Mouse (Mus musculus) layer of hippocampus, postnatal 10 days (tissue): ENCODE data around the gene 4930486L24Rik. TPM values are rescaled to one million over a fixed set of nuclear protein-coding genes. Genes with fewer than 3 reads are reported as not detected.

ENCODE experiments used
- total RNA-seq, 2 experiments: library from RNA; stranded (reverse); gene quantifications; 2 replicates each; pipeline ENCODE4 v1.2.3; 2021

The 4930486L24Rik gene
- total RNA-seq, 2 experiments from 2014 or later: not detected

Other genes with a start within 250 kb of the 4930486L24Rik start
- not detected for gene BC051665, start 78.1 kb downstream of the 4930486L24Rik start, total RNA-seq
- not detected for gene Ctsll3, start 61.6 kb downstream of the 4930486L24Rik start, total RNA-seq
- not detected for gene Gm49392, start 32.4 kb upstream of the 4930486L24Rik start, total RNA-seq
- 1 to 10 TPM; 2.0 to 2.6 TPM for gene Ctla2b, start 33.0 kb upstream of the 4930486L24Rik start, total RNA-seq
- gene Tpbpb, start 40.4 kb upstream of the 4930486L24Rik start, total RNA-seq: not detected
- gene Gm49393, start 71.1 kb upstream of the 4930486L24Rik start, total RNA-seq: not detected
- gene Gm49391, start 72.1 kb upstream of the 4930486L24Rik start, total RNA-seq: 1 to 10 TPM in 1 of 2 experiments, not detected in 1; 2.1 TPM
- 10 to 100 TPM; 23.5 to 29.2 TPM for gene Ctla2a, start 72.2 kb upstream of the 4930486L24Rik start, total RNA-seq
- gene Tpbpa, start 77.5 kb upstream of the 4930486L24Rik start, total RNA-seq: not detected
- gene Ctsj, start 141.5 kb upstream of the 4930486L24Rik start, total RNA-seq: not detected
- not detected for gene Ctsq, start 176.2 kb upstream of the 4930486L24Rik start, total RNA-seq